Mouse (Mus musculus): ENCODE measurements around the gene Ankrd60. TPM values are rescaled to one million over a fixed set of nuclear protein-coding genes. Genes with fewer than 3 reads are reported as not detected.

Gene Ankrd60
- polyA plus RNA-seq (2012; ENCODE audit: low replicate concordance): not detected in 2 replicates

DNA sequence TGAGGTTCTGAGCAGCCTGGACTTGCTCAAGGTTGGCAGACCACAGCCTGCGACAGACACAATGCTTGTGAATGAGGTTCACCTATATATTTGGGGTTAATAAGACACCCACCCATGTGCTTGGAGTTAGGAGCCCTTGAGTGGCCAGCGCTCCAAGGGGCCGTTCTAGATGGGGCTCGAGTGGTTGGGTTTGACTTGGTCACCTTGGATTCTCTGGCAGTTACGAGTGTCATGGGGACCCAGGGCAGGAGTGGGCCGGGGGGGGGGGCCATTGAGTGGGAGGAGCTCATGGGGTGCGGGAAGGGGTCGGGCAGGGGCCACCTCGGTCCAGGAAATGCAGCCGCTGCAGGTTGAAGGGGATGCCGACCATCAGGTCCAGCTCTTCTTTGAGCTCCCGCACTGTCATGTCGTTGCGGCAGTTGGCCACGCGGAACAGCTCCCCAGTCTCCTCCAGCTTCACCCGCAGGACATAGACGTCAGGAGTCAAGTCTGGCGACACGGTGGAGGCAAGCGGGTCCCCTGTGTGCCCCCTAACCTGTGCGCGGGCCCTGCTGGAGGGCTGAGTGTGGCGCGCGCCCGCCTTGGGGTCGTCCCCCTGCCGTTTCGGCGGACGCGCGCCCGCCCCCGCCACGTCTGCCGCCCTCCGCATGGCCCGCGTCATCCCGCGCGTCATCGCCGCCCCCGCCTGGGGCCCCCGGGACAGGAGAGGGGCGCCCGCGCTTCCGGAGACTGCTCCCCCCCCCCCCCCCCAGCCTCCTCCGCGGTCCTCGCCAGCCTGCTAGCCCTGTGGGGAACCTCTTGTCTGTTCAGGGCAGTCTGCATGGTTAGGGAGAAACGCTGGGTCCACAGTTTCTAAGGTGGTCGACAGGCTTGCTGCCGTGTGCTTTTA lies at the start of gene Ankrd60:
Ankrd60 (minus strand) TSS at position 697 of the 889 bp plus-strand sequence.

DNA sequence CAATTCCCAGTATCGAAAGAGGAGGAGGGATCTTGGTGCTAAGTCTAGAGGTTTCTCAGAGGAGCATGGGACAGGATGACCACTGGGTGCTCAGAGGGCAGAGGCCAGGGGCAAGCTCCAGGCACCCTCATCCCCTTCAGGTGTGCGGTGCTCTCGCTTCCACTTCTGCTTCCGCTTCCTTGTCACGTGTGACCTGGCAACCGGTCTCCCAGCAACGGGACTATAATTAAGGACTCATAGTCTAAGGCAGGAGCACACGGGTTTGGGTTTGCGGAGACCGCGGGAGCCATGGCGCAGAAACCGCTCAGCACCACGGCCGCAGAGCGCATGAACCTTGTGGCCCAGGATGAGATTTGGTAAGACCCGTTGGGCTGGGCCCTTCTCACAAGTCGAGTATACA lies 55.8 kb downstream of the Ankrd60 start, which contains the start of gene 1700021F07Rik:
1700021F07Rik (plus strand) TSS at position 211 of the 400 bp plus-strand sequence.

Other genes with a start within 250 kb of the Ankrd60 start
- gene 1700021F07Rik, start 55.8 kb downstream of the Ankrd60 start, polyA plus RNA-seq (2012; ENCODE audit: low replicate concordance): not detected in 2 replicates
- 19.2 and 44.7 TPM in 2 replicates for gene Rab22a, start 81.4 kb upstream of the Ankrd60 start, polyA plus RNA-seq (2012; ENCODE audit: low replicate concordance)
- gene 1700010B08Rik, start 141.1 kb upstream of the Ankrd60 start, polyA plus RNA-seq (2012; ENCODE audit: low replicate concordance): not detected in 2 replicates
- 10.8 and 13.2 TPM in 2 replicates for gene Vapb, start 159.1 kb upstream of the Ankrd60 start, polyA plus RNA-seq (2012; ENCODE audit: low replicate concordance)